Mouse (Mus musculus): ENCODE measurements around the gene Decr2. TPM values are rescaled to one million over a fixed set of nuclear protein-coding genes. Genes with fewer than 3 reads are reported as not detected.

Gene Decr2
- polyA plus RNA-seq (2012; rRNA removed), result 6.4 and 7.8 TPM in 2 replicates

DNA sequence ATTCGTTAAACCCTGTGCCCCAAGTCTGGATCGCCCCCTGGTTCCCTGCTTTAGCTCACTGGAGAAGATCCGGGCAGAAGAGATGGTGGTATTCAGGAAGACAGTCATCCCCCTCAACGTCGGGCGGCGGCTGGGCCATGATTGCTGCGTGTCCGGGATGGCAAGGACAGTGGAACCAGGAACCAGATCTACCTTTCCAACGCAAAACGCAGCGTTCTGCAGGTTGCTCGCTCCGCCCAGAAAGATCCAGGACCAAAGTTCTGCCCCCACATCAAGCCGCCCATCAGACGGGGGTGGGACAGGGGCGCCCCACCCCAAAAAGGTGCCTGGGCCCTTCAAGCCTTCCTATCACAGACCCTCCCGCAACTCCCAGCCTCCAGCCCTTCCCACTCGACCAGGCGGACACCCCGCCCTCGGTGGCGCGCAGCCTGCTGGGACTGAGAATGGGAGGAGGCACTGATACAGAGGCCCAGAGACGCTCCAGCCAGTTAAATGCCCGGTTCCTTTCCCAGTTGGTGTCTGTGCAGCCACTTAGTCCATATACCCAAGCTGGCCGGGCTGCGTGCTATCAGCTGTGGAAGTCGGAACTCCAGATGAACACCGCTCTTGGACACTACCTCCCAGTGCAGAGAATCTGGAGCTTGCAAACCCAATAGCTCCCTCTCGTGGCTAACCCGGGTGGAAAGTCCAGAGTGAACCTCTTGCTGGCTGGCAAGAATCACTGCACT, at the start of gene Decr2:
Gene Decr2, minus strand, starts transcription at position 433 of the 728 bp plus-strand sequence.

DNA sequence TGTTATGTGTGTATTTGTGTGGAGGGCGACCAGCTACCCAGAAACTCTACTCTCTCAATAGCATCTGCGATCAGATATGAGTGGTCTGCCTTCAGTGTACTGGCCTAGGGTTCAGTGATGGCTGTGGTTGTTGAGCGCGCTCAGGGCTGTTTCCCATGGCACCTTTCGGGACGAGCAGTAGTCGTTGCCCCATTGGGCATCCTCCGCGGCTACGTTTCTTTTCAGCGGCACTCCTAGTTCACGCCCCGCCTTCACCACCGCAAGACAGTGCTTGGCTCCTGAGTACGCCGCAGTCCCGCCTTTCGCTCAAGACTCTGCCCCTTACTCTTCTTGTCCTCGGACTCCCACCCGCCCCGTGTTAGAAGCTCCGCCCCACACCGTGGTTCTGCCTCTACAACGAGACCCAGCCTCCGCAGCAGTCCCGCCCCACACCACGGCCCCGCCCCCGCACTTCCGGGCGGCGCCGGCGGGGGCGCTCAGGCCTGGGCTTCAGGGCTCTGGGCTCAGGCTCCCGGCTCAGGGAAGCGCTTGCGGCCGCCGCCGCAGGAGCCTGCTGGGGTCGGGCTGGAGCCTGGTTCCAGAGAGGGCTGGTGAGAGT, 48.2 kb upstream of the Decr2 start, which contains the start of gene Axin1:
Gene Axin1, plus strand, starts transcription at position 450 of the 598 bp plus-strand sequence.

DNA sequence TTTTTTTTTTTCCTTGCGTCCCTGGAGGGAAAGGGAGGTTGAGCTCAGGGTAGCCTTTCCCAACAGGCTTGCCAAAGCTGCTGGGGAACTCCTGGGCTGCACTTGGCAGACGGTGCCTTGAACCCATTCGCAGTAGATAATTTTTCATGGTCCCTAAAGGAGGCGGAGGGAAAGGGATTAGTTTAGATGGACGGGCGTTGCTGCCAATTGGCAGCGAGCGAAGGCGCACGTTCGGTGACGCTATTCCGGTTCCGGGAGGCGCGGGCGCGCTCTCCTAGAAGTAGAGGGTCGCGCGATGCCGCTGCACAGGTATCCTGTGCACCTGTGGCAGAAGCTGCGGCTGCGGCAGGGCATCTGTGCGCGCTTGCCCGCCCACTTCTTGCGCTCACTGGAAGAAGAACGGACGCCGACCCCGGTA, 33.1 kb upstream of the Decr2 start, which contains the start of gene Mrpl28:
Gene Mrpl28, plus strand, starts transcription at position 234 of the 418 bp plus-strand sequence.

DNA sequence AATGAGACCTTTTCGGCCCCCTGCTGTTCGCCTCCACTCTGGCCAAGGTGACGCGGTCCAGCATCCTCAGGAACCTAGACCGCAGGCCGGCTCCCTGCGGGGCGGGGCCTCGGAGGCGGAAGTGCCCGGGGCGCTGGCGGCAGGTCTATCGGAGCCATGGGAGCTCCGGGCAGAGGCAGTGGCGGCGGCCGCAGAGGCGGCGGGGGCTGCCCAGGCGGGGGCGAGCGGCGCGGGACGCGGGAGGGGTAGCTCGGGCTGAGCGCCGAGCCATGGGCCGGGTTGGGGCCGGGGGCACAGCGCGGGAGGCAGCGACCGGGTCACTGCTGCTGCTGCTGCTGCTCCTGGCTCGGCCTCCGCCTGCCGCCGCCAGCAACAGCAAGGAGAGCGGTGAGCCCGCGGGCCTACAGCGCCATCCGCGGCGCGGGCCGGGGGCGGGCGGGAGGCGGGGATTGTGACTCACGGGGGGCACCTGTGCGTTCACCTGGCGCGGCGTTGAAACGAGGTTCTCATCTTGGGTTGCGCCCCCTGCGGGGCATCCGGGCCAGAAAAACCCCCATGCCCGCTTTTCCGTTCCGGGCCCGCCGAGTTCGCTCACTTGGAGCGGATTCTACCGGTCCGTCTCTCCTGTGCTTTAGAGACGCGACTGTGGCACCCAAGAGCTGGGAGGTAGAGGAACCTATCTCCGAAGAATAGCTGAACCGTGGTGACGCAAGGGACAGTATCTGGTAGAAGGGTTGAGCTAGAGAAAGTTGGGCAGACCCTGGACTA, 23.2 kb upstream of the Decr2 start, which contains the start of gene Tmem8:
Gene Tmem8, plus strand, starts transcription at position 119 of the 768 bp plus-strand sequence.

DNA sequence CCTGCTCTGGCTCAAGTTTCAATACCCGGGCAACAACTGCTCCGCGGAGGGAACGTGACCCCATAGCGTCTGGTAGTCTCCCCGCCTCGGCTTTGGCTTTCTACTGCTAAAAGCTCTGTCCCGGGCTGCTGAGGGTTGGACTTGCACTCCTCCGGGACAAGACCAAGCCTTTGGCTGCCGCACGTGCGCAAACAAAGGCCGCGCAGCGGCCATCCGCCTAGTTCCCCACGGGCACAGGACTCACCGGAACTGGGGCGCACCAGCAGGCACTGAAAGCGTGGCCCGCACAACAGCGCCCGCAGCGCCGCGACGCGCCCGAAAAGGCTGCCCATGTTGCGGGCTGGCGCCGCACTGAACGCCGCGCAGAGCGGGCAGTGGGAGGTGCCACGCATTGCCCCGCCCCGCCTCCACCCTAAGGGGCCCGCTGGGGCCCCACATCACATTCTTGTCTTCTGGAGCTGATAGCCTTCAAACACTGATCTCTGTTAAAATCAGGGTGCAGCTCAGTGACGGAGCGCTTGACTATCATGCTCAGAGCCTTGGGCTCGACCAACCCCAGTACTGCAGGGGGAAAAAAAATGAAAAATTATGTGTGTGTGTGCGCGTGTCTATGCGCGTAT, 5.1 kb upstream of the Decr2 start, which contains the start of gene Nme4:
Gene Nme4, minus strand, starts transcription at position 482 of the 620 bp plus-strand sequence.

DNA sequence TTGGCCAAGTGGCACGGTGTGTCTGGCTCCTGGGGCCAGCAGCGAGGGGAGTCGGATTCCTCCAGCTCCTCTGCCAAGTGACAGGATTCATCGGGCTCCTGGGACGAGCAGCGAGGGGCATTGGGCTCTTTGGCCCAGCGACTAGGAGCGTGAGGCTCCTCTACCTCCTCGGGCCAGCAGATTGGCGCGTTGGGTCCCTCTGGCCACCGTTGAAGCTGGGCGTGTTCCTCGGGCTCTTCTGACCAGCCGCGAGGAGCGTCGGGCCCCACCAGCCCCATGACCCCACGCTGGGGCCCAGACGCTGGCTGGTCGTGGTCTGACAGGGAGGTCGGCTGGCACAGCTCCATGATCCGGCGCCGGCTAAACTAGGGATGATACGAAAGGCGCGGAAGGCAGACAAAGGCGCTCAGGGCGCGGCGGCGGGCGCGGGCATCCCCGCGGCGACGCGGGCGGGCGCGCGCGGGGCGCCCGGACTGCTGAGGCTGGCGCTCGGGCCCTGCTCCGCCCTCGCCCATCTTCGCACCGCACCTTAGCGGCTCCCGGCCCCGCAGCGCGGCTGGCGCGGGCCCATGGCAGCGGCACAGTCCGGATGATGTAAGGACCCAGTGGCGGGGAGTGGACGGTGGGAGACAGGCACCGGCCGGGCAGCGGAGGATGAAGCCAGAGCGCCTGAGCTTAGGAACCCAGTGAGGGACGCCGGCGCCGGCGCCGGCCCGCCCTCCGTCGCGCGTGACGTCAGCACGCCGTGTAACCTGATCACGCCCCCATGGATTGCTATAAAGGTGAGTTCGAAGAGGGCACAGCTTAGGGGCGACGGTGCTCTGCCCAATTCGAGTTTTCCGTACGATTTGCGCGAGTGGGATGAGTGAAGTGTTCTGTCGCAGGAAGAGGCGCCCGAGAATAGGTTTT, 21.1 kb downstream of the Decr2 start, which contains the start of gene Rab11fip3:
Gene Rab11fip3, minus strand, starts transcription at position 725 of the 909 bp plus-strand sequence.

Other genes with a start within 250 kb of the Decr2 start
- gene Gm20683, start 248.6 kb downstream of the Decr2 start, polyA plus RNA-seq (2012; rRNA removed), result 2.3 and 3.3 TPM in 2 replicates
- gene Rhot2, start 245.5 kb downstream of the Decr2 start, polyA plus RNA-seq (2012; rRNA removed), result 30.0 and 33.7 TPM in 2 replicates
- 15.6 and 18.5 TPM in 2 replicates for gene Wdr90, start 228.8 kb downstream of the Decr2 start, polyA plus RNA-seq (2012; rRNA removed)
- 18.4 and 20.6 TPM in 2 replicates for gene Mcrip2, start 221.6 kb downstream of the Decr2 start, polyA plus RNA-seq (2012; rRNA removed)
- gene Mettl26, start 215.3 kb downstream of the Decr2 start, polyA plus RNA-seq (2012; rRNA removed), result 41.0 and 42.6 TPM in 2 replicates
- gene Wfikkn1, start 209.5 kb downstream of the Decr2 start, polyA plus RNA-seq (2012; rRNA removed), result 0.49 and 0.51 TPM in 2 replicates
- gene Rab40c, start 170.6 kb downstream of the Decr2 start, polyA plus RNA-seq (2012; rRNA removed), result 5.4 and 6.5 TPM in 2 replicates
- 226 and 261 TPM in 2 replicates for gene Pigq, start 145.4 kb downstream of the Decr2 start, polyA plus RNA-seq (2012; rRNA removed)
- 7.0 and 10.4 TPM in 2 replicates for gene Nhlrc4, start 145.4 kb downstream of the Decr2 start, polyA plus RNA-seq (2012; rRNA removed)
- 0.14 and 0.16 TPM in 2 replicates for gene A930017K11Rik, start 137.8 kb downstream of the Decr2 start, polyA plus RNA-seq (2012; rRNA removed)
- 6.4 and 7.9 TPM in 2 replicates for gene Capn15, start 104.5 kb downstream of the Decr2 start, polyA plus RNA-seq (2012; rRNA removed)
- gene Rab11fip3, start 20.8 kb downstream of the Decr2 start, polyA plus RNA-seq (2012; rRNA removed), result 2.2 and 2.3 TPM in 2 replicates
- gene Nme4, start 5.3 kb upstream of the Decr2 start, polyA plus RNA-seq (2012; rRNA removed), result 48.3 and 52.3 TPM in 2 replicates
- gene Tmem8, start 23.0 kb upstream of the Decr2 start, polyA plus RNA-seq (2012; rRNA removed), result 2.7 and 2.9 TPM in 2 replicates
- 50.9 and 59.1 TPM in 2 replicates for gene Mrpl28, start 33.2 kb upstream of the Decr2 start, polyA plus RNA-seq (2012; rRNA removed)
- gene Axin1, start 48.4 kb upstream of the Decr2 start, polyA plus RNA-seq (2012; rRNA removed), result 9.3 and 10.6 TPM in 2 replicates
- gene Pdia2, start 108.8 kb upstream of the Decr2 start, polyA plus RNA-seq (2012; rRNA removed), result 21.8 and 28.3 TPM in 2 replicates
- 0.28 and 0.46 TPM in 2 replicates for gene Rgs11, start 112.6 kb upstream of the Decr2 start, polyA plus RNA-seq (2012; rRNA removed)
- gene Arhgdig, start 117.4 kb upstream of the Decr2 start, polyA plus RNA-seq (2012; rRNA removed), result 11.0 and 12.5 TPM in 2 replicates
- 5.2 and 6.4 TPM in 2 replicates for gene Fam234a, start 153.9 kb upstream of the Decr2 start, polyA plus RNA-seq (2012; rRNA removed)
- 20.9 and 24.8 TPM in 2 replicates for gene Luc7l, start 162.6 kb upstream of the Decr2 start, polyA plus RNA-seq (2012; rRNA removed)

All from liver, embryonic 14 days (tissue).